Mouse (Mus musculus) left cerebral cortex, adult 11 months (tissue): Measurements from ENCODE around the gene Gapvd1.

Experiments used
- DNase-seq: peaks from one replicate; pipeline ENCODE4 v3.0.0; 2022; ENCODE audit warnings: low spot score

Gene Gapvd1

GRCm38 (mm10) chr2:34708675-34709074, 46.4 kb downstream of the Gapvd1 start:
- DNase-seq = no peak

GRCm38 (mm10) chr2:34696592-34696991, 58.4 kb downstream of the Gapvd1 start:
- DNase-seq = no peak

- no peak for DNase-seq
These were observed 62.2 kb downstream of the Gapvd1 start for GRCm38 (mm10) chr2:34692861-34693260.

GRCm38 (mm10) chr2:34684076-34684870, 70.8 kb downstream of the Gapvd1 start:
- DNase-seq = no peak

GRCm38 (mm10) chr2:34677976-34678375, 77.1 kb downstream of the Gapvd1 start:
- no peak for DNase-seq

DNA sequence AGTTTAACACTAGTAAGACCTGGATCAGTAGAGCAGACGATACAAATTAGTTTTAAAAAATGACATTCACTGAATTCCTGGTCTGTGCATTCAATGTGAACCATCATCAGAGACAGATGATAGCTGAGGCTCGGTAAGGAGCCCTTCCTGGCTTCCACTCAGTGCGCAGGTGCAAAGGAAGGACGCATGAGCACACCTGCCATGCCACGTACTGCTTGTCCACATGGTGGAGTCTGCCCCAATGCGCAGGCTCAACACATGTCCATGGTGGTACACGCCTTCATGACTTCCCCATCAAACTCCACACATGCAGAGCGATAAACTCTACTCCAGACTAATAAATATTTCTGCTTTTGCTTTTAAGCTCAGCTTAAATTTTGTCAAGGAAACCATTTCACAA, 78.0 kb downstream of the Gapvd1 start:
- no peak for DNase-seq

DNA sequence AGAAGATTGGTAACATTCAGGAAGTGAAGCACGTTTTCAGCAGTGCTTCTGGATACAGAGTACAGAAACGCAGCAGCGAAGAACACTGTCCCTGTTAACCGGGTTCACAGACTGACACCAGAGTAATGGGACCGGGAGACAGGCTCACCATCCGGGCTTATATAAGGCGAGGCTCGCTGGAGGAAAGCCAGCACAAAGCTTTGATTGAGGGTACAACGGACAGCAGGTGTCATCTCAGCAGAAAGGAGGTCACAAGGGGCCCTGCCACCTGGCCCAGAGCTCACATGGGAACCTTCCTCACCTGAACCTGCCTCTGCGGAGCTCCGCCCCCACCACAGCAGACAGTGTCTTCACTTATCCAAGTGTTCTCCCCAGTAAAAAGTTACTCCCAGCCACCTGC, 81.2 kb downstream of the Gapvd1 start:
- no peak for DNase-seq

GRCm38 (mm10) chr2:34671385-34672026, 83.5 kb downstream of the Gapvd1 start:
- DNase-seq = peak; percentile 38

DNA sequence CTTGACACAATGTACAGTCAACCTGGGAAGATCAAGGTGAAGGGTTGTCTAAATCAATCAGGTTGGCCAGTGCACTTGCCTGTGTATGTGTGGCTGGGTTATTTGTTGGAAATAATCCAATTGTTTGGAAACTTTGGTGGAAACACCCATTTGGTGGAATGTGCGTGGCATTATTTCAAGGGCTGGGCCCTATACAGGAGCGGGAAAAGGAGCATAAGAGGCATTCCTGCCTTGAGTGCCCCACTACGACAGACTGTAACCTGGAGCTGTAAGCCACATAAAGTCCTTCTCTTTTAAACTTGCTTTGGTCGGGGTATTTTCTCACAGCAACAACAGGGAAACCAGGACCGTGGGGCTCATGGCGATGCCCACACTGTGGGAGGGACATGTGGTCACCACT, 84.6 kb downstream of the Gapvd1 start:
- DNase-seq = no peak

DNA sequence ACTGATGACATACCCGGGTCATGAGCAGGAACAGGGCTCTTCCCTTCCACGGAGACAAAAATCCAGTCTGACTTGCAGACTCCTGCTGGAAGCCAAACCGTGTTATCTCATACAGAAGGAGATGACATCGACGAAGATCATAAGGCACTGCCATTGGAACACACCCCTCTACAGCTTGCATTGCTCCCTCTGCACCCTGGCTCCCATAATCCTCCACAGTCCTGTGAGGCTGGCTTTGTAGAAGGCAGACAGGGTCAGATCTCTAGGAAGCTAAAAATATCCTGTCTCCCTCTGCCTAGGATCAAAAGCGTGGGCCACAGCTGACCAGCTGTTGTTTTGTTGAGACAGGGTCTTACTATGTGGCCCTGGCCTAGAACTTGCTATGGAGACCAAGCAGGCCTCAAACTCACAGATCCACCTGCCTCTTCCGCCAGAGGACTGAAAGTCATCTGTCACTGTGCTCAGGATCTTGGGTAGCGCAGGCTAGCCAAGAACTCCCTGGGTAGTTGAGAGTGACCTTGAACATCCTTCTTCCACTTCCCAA, 85.8 kb downstream of the Gapvd1 start:
- DNase-seq = no peak

DNA sequence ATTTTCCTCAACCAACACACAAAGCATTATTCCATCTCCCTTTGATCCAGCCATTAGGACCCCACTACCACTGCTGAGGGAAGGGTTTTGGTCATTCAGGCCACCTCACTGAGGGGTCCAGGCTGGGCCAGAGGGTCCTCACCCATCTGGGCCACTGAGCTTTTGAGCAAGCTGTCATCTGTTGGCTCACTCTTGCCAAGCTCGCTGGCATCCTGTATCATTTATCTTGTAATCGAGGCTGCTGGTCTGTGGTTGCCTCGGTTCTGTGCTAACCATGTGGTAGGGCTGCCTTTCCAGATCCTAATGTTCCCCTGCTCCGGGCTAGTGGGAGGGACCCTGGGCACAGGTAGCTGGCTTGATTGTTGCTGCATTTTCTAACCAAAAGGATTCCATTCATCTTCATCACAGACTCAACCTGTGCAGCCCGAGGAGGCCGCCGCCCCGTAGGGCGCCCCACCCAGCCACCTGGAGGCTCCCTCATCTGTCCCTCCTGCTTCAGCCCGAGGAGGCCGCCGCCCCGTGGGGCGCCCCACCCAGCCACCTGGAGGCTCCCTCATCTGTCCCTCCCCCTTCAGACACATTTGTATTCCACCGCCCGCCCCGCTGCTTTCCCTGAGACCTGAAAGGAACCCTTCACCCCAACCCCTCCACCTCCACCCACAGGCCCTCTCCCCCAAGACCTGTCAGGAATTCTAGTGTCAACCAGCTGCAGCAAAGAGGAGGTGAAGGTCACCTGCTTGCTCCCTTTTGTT, 86.4 kb downstream of the Gapvd1 start:
- DNase-seq = no peak

- DNase-seq = no peak
These were observed 87.2 kb downstream of the Gapvd1 start for GRCm38 (mm10) chr2:34667820-34668219.

DNA sequence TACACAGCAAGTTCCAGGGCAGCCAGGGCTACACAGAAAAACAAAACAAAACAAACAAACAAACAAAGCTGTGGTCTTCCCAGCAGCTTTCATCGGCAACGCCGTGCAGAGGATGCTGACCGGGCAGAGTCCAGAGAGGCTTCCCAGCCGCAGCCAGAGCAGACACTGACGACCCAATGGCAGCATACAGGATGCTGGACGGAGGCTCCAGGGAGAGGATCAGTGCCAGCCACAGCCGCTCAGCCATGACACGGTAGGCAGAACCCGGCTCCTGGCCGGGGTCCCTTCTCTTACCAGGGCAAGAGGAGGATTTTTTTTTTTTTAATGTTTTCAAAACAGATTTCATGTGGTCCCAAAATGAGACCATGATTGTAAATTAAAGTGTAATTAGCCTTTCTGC, 107.6 kb downstream of the Gapvd1 start:
- DNase-seq = no peak

DNA sequence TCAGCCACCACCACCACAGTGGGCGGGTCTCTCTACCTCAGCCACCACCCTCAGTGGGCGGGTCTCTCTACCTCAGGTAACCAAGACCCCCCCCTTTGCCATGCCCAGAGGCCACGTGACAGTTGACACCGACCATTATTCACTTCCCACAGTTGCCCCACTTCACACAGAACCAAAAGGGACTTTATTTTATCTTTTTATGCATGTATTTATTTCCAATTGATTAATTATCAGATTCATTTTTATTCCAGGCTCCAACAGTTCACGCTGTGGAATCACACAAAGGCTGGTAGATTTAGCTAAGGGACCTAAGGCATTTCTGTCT, 108.5 kb downstream of the Gapvd1 start:
- no peak for DNase-seq

GRCm38 (mm10) chr2:34645851-34646540, 109.0 kb downstream of the Gapvd1 start:
- DNase-seq = no peak

DNA sequence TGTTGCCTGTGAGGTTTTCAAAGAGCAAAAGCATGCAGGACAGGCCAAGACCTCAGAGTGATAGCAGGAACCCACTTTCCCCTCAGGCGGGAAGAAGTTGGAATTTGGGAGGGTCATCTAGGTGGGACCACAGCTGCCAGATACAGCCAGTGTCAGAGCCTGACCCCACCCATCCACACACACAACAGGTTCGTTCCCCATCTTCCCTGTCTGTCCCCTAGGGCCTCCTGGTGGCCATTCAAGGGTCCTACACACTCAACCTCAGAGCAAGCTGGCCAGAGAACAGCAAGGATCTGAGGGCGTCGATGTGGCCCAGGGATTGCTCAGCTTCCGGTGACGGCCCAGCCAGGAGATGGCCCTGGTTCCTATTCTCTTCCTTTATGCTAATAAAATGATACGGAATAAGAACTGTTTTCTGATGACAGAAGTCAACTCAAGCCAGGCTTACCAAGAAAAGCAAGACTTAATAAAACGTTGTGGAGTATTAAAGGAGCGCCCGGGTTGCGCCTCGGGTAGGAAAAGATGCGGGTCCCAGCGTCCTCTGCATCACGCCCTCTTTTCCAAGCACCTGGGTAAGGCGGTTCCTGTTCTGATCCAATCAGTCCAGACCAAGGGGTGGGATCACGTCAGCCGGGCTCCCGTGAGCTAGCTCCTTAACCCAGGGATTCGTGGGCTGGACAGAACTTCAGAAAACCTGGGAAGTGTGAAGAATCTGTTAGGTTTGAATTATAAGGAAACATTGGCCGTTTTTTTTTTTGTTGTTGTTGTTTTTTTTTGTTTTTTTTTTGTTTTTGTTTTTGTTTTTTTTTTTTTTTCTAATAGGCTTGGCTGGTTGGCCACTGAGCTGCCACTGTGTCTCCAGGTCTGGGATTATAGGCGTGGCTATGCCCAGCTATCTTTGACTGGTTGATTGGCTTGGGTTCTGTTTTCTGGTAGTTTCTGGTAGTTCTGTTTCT, 110.2 kb downstream of the Gapvd1 start:
- no peak for DNase-seq

- no peak for DNase-seq
These were observed 112.7 kb downstream of the Gapvd1 start for GRCm38 (mm10) chr2:34642351-34642750.

DNA sequence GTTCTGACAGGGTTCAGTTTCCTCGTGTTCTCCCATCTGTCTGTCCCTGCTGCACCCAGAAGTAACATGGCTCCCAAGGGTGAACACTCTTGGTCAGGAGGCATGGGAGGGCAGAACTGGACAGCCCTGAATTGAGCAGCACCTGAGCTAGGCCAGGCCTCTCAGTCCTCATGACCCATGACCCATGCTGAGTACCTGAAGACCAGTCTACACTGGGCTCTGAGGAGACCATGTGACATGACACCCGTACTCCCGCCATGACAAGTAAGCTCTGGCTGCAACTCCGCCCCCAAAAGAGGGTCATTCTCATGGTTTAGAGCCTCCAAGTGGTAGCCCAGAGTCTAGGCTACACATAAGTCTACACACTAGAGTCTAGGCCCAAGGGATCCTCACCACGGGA, 115.3 kb downstream of the Gapvd1 start:
- DNase-seq = no peak

GRCm38 (mm10) chr2:34638955-34639650, 115.9 kb downstream of the Gapvd1 start:
- peak; percentile 51 for DNase-seq
